Mouse (Mus musculus): ENCODE results near the gene Krtap12-1. TPM values are rescaled to one million over a fixed set of nuclear protein-coding genes. Genes with fewer than 3 reads are reported as not detected.

Krtap12-1 gene
- polyA plus RNA-seq (2012; rRNA removed) = not detected in 2 replicates

GRCm38 (mm10) chr10:77720299-77720698, at the start of gene Krtap12-1:
TSS of gene Krtap12-1 (plus strand) at chr10:77720599.

GRCm38 (mm10) chr10:77685895-77686664, 34.3 kb upstream of the Krtap12-1 start, which contains the start of gene Tspear:
TSS of gene Tspear (plus strand) at chr10:77686569.

GRCm38 (mm10) chr10:77690356-77690807, 30.0 kb upstream of the Krtap12-1 start, which contains the start of gene Gm19402:
TSS of gene Gm19402 (minus strand) at chr10:77690757.

GRCm38 (mm10) chr10:77697133-77697532, 23.3 kb upstream of the Krtap12-1 start, which contains the start of gene Gm9508:
TSS of gene Gm9508 (minus strand) at chr10:77697233.

GRCm38 (mm10) chr10:77706326-77706725, 14.1 kb upstream of the Krtap12-1 start, which contains the start of gene Gm10272:
TSS of gene Gm10272 (plus strand) at chr10:77706626.

GRCm38 (mm10) chr10:77711157-77711556, 9.2 kb upstream of the Krtap12-1 start, which contains the start of gene Gm10024:
TSS of gene Gm10024 (plus strand) at chr10:77711457.

GRCm38 (mm10) chr10:77715507-77715906, 4.9 kb upstream of the Krtap12-1 start, which contains the start of gene Gm10142:
TSS of gene Gm10142 (plus strand) at chr10:77715807.

GRCm38 (mm10) chr10:77726186-77726585, 5.8 kb downstream of the Krtap12-1 start, which contains the start of gene Gm10100:
TSS of gene Gm10100 (plus strand) at chr10:77726486.

GRCm38 (mm10) chr10:77741924-77742688, 21.7 kb downstream of the Krtap12-1 start, which contains the start of gene Gm18596:
TSS of gene Gm18596 (minus strand) at chr10:77742638.

GRCm38 (mm10) chr10:77751254-77751653, 30.9 kb downstream of the Krtap12-1 start, which contains the start of gene Gm9736:
TSS of gene Gm9736 (minus strand) at chr10:77751354.

GRCm38 (mm10) chr10:77759582-77759981, 39.2 kb downstream of the Krtap12-1 start, which contains the start of gene Gm3233:
TSS of gene Gm3233 (minus strand) at chr10:77759682.

Other genes with a start within 250 kb of the Krtap12-1 start
- gene Fam207a, start 204.8 kb upstream of the Krtap12-1 start, polyA plus RNA-seq (2012; rRNA removed) = 29.3 and 29.6 TPM in 2 replicates
- gene Itgb2, start 190.3 kb upstream of the Krtap12-1 start, polyA plus RNA-seq (2012; rRNA removed) = 9.0 and 9.3 TPM in 2 replicates
- gene Pttg1ip, start 138.9 kb upstream of the Krtap12-1 start, polyA plus RNA-seq (2012; rRNA removed) = 210 and 211 TPM in 2 replicates
- 233 and 246 TPM in 2 replicates for gene Sumo3, start 114.5 kb upstream of the Krtap12-1 start, polyA plus RNA-seq (2012; rRNA removed)
- not detected in 2 replicates for gene Gm49325, start 114.4 kb upstream of the Krtap12-1 start, polyA plus RNA-seq (2012; rRNA removed)
- 34.4 and 39.8 TPM in 2 replicates for gene Ube2g2, start 98.3 kb upstream of the Krtap12-1 start, polyA plus RNA-seq (2012; rRNA removed)
- gene Tspear, start 34.0 kb upstream of the Krtap12-1 start, polyA plus RNA-seq (2012; rRNA removed) = 0.62 and 0.70 TPM in 2 replicates
- not detected in 2 replicates for gene Gm19402, start 29.8 kb upstream of the Krtap12-1 start, polyA plus RNA-seq (2012; rRNA removed)
- not detected in 2 replicates for gene Gm9508, start 23.4 kb upstream of the Krtap12-1 start, polyA plus RNA-seq (2012; rRNA removed)
- not detected in 2 replicates for gene Gm10272, start 14.0 kb upstream of the Krtap12-1 start, polyA plus RNA-seq (2012; rRNA removed)
- gene Gm10024, start 9.1 kb upstream of the Krtap12-1 start, polyA plus RNA-seq (2012; rRNA removed) = not detected in 2 replicates
- not detected in 2 replicates for gene Gm10142, start 4.8 kb upstream of the Krtap12-1 start, polyA plus RNA-seq (2012; rRNA removed)
- not detected in 2 replicates for gene Gm10100, start 5.9 kb downstream of the Krtap12-1 start, polyA plus RNA-seq (2012; rRNA removed)
- not detected in 2 replicates for gene Gm18596, start 22.0 kb downstream of the Krtap12-1 start, polyA plus RNA-seq (2012; rRNA removed)
- gene Gm9736, start 30.8 kb downstream of the Krtap12-1 start, polyA plus RNA-seq (2012; rRNA removed) = not detected in 2 replicates
- gene Gm3233, start 39.1 kb downstream of the Krtap12-1 start, polyA plus RNA-seq (2012; rRNA removed) = not detected in 2 replicates
- not detected in 2 replicates for gene Gm3238, start 50.7 kb downstream of the Krtap12-1 start, polyA plus RNA-seq (2012; rRNA removed)
- not detected in 2 replicates for gene Gm7138, start 56.3 kb downstream of the Krtap12-1 start, polyA plus RNA-seq (2012; rRNA removed)
- not detected in 2 replicates for gene Gm3250, start 61.9 kb downstream of the Krtap12-1 start, polyA plus RNA-seq (2012; rRNA removed)
- gene Gm7137, start 67.6 kb downstream of the Krtap12-1 start, polyA plus RNA-seq (2012; rRNA removed) = not detected in 2 replicates
- gene Gm9639, start 74.5 kb downstream of the Krtap12-1 start, polyA plus RNA-seq (2012; rRNA removed) = not detected in 2 replicates
- gene Gm19668, start 78.5 kb downstream of the Krtap12-1 start, polyA plus RNA-seq (2012; rRNA removed) = not detected in 2 replicates
- gene Gm9507, start 91.2 kb downstream of the Krtap12-1 start, polyA plus RNA-seq (2012; rRNA removed) = not detected in 2 replicates
- gene Gm2696, start 94.1 kb downstream of the Krtap12-1 start, polyA plus RNA-seq (2012; rRNA removed) = not detected in 2 replicates
- gene Krtap10-4, start 106.5 kb downstream of the Krtap12-1 start, polyA plus RNA-seq (2012; rRNA removed) = not detected in 2 replicates
- not detected in 2 replicates for gene Krtap10-10, start 115.3 kb downstream of the Krtap12-1 start, polyA plus RNA-seq (2012; rRNA removed)
- not detected in 2 replicates for gene Gm36176, start 126.2 kb downstream of the Krtap12-1 start, polyA plus RNA-seq (2012; rRNA removed)
- gene Gm10318, start 132.3 kb downstream of the Krtap12-1 start, polyA plus RNA-seq (2012; rRNA removed) = not detected in 2 replicates
- not detected in 2 replicates for gene Gm3285, start 141.4 kb downstream of the Krtap12-1 start, polyA plus RNA-seq (2012; rRNA removed)
- 7.3 and 8.4 TPM in 2 replicates for gene Lrrc3, start 181.9 kb downstream of the Krtap12-1 start, polyA plus RNA-seq (2012; rRNA removed)
- 1.2 and 1.9 TPM in 2 replicates for gene Trpm2, start 250.0 kb downstream of the Krtap12-1 start, polyA plus RNA-seq (2012; rRNA removed)